Mouse (Mus musculus) splenic B cell, adult 2 months (primary cell): ENCODE measurements around the gene Saa4.
"Not testable (repeated sequence)": the region's sequence is repeated elsewhere in the genome, so short reads cannot be mapped to it uniquely, and the experiment has no call there.

ENCODE experiments used
- DNase-seq: peaks from one replicate; pipeline ENCODE4 v3.0.0-alpha.2; 2011; ENCODE audit warnings: low read depth, low spot score
- H3K27me3 ChIP-seq: 2 replicates; pipeline ENCODE4 v1.6.1; 2012; ENCODE audit warnings: mild to moderate bottlenecking, low read length, moderate library complexity, mixed read lengths; ENCODE audit not compliant: control insufficient read depth, poor library complexity, insufficient read depth, severe bottlenecking
- H3K36me3 ChIP-seq: 2 replicates; pipeline ENCODE4 v1.6.1; 2012; ENCODE audit warnings: mild to moderate bottlenecking, low read length, moderate library complexity, mixed read lengths; ENCODE audit not compliant: control insufficient read depth, poor library complexity, insufficient read depth, severe bottlenecking

Gene Saa4

DNA sequence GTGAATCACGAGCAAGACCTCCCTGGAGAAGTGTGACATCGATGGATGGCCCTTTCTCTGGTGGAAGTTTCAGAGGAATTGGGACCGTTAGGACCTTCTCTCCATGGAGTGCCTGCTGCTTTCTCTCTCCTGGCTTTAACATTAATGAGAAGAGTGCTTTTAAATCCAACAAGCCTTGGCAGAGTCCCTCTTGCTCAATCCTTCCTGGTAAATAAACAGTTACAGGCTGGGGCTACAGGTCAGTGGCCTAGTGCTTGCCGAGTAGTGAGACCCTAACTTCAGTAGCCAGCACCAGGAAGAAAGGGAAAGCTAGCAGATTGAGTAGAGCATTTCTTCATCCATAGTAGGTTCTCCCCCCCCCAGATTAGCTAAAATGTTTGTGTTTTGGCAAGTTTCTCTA is at the start of gene Saa4:
Saa4 (minus strand) TSS at position 146 of the 400 bp plus-strand sequence.
- no peak for DNase-seq
- H3K36me3 ChIP-seq, result no peaks in the 10 kb centered on the region
- no peaks in the 10 kb centered on the region for H3K27me3 ChIP-seq

DNA sequence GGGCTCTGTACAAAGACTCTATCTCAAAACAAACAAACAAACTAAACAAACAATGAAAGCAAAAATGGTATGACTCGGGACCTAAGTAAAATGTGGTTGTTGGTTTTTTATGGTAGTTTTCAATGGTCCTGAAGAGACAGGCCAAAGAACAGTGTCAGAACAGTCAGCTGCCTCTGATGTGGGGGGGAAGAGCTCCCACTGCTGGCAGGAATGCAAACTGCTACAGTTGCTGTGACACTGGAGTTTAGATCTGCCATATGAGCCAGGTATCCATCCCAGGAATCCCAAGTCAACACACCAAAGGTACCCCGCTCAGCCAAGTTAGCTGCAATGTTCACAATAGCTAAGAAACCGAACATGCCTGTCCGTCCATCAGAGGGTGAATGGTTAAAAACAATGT is 38.3 kb upstream of the Saa4 start:
- DNase-seq, result peak; percentile 75
- H3K36me3 ChIP-seq, result peaks cover 16% of the 10 kb centered on the region

GRCm38 (mm10) chr7:46768451-46768850 is 36.0 kb upstream of the Saa4 start:
- Histone ChIP-seq H3K36me3 (peaks cover 15% of the 10 kb centered on the region), H3K27me3 (no peaks in the 10 kb centered on the region)
- DNase-seq, result no peak

More for the DNA sequence above, 38.3 kb upstream of the Saa4 start:
- H3K27me3 ChIP-seq, result no peaks in the 10 kb centered on the region

DNA sequence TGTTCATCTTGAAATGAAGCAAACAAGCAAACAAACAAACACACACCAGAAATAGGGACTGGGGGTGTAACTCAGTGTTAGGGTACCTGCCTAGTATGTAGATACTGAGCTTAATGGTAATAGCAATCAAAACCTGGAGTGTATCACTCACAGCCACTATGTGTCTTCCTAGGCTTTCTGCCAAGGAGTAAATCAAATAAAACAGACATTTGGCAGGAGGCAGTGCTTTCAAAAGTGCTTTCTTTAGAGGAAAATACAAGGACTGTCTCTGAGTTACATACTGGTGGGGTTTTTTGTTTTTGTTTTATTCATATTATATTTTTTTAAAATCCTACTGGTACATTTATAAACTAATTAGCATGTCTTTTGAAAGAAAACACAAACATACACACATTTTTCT is 35.0 kb upstream of the Saa4 start:
- peaks cover 18% of the 10 kb centered on the region for H3K36me3 ChIP-seq
- no peak for DNase-seq
- no peaks in the 10 kb centered on the region for H3K27me3 ChIP-seq

DNA sequence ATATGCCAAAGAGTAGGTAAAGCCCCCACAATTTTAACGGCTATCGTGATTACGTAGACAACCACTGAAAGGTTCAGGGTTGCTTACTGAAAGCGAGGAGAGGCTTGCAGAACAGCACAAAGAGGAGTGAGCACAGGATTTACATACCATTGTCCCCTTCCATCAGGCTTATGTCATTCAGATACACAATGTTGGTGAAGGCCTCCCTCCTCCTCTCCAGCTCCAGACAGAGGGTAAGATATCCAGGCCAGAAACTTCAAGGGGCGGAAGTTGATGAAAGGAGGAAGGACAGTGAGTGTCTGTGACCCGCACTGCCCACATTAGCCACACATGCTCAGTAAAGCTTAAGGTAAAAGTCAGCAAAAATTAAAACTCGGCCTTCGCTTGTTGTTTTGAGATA is 32.3 kb upstream of the Saa4 start:
- H3K27me3 ChIP-seq, result no peaks in the 10 kb centered on the region
- DNase-seq, result no peak
- peaks cover 16% of the 10 kb centered on the region for H3K36me3 ChIP-seq

GRCm38 (mm10) chr7:46762601-46763000 is 30.2 kb upstream of the Saa4 start:
- peaks cover 10% of the 10 kb centered on the region for H3K36me3 ChIP-seq
- no peaks in the 10 kb centered on the region for H3K27me3 ChIP-seq
- no peak for DNase-seq

- Histone ChIP-seq H3K27me3 (no peaks in the 10 kb centered on the region), H3K36me3 (peaks cover 8% of the 10 kb centered on the region)
- no peak for DNase-seq
Observed at GRCm38 (mm10) chr7:46761049-46761795, 28.8 kb upstream of the Saa4 start.

DNA sequence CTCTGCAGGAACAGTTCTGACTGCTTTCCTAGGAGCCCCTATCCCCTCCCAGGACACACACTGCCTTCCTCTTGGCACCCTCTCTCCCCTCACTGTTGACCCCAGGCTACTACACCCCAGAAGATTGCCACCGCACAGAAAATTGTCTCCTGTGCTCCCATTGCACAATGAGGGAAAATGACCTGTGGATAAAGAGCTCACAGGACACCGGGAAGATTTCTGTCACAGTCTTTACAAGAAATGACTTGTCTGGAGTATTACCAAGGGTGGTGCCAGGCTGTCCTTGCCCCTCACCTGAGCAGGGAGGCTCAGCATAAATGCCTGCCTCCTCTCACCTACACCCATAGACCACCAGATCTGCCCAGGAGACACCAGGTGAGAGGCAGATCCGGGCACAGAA is 19.1 kb upstream of the Saa4 start, which contains the start of gene Saa2:
Saa2 (plus strand) TSS at position 301 of the 400 bp plus-strand sequence.
- Histone ChIP-seq H3K36me3 (no peaks in the 10 kb centered on the region), H3K27me3 (no peaks in the 10 kb centered on the region)
- DNase-seq, result no peak

DNA sequence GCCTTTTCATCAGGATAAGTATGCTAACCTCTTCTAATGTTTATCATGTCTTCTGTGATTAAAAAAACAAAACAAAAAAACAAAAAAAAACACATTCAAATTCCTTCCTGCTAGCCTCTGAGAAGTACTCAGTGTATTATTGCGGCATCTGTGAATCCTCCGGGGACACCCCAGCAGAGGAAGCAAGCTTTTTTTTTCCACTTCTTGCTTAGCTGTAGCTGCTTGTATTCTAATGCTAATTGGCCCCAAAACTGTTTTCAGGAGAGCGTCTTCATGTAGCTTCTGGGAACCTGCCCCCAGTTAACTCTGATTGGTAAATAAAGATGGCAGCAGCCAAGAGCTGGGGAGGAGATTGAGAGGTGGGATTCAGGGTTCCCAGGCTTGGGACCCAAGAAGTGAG is 16.1 kb upstream of the Saa4 start:
- no peaks in the 10 kb centered on the region for H3K27me3 ChIP-seq
- H3K36me3 ChIP-seq, result no peaks in the 10 kb centered on the region
- DNase-seq, result peak; percentile 23

DNA sequence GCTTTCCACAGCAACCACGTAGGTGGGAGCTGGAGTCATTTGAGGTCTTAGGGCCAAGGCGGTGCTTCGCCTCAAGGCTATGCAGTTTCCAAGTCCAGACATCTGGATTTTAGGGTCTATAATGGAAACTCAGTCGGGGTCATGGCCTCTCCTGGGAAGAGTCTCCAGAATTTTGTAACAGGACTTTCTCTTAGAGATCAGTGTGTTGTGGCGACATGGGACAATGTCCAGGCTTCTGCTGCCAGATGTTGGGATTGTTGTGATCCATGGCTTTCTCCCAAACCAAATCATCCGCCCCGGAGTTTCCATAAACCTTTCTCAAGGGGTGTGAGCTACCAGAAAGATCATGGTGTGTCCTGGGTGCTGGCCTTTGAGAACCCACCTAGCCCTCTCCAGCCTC is 14.0 kb upstream of the Saa4 start:
- no peaks in the 10 kb centered on the region for H3K36me3 ChIP-seq
- DNase-seq, result no peak
- H3K27me3 ChIP-seq, result no peaks in the 10 kb centered on the region

DNA sequence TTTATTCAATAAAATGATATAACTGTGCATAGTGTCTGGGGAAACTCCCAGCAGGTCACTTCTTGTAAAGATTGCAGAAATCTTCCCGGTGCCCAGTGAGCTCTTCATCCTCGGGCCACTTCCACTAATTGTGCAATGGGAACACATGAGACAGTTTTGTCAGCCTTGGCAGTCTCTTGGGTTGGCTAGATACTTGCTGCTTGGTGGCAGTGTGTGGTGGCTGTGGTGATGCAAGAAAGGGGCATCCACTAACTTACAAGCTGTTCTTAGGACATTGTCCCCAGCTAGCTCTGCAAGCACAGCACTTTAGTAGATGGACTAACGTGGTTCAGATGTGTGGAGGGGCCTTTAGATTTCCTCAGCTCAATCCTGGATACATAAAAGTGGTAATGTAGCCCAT is 13.4 kb upstream of the Saa4 start:
- H3K27me3 ChIP-seq, result no peaks in the 10 kb centered on the region
- DNase-seq, result no peak
- no peaks in the 10 kb centered on the region for H3K36me3 ChIP-seq

GRCm38 (mm10) chr7:46742880-46743279 is 10.5 kb upstream of the Saa4 start, which contains the start of gene Saa1:
Saa1 (minus strand) TSS chr7:46742980.
- not testable (repeated sequence) for DNase-seq

DNA sequence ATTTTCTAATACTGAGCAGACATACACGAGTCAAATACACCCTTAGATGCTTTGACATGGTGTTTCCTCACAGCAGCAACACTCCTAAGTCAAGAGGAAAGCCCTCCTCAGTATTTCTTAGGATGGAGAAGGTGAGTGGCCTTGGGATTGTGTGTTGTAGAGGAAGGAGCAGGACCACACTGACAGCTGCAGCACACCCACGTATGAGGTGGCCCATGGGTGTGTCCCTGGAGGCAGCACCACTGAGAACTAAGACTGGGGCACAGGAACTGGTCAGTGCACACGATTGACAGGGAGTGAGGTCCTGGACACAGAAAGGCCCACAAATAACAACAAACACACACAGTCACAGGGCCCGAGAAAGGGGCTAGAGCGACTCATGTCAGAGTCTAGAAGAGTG is 7.6 kb upstream of the Saa4 start:
- not testable (repeated sequence) for H3K27me3 ChIP-seq, H3K36me3 ChIP-seq, DNase-seq

More at GRCm38 (mm10) chr7:46742880-46743279, 10.5 kb upstream of the Saa4 start, which contains the start of gene Saa1:
- H3K27me3 ChIP-seq, H3K36me3 ChIP-seq: not testable (repeated sequence)

GRCm38 (mm10) chr7:46738561-46739460 is 6.4 kb upstream of the Saa4 start:
- no peak for DNase-seq
- H3K27me3 ChIP-seq, result no peaks in the 10 kb centered on the region; the same call in 1 of the 2 replicates
- H3K36me3 ChIP-seq, result no peaks in the 10 kb centered on the region

DNA sequence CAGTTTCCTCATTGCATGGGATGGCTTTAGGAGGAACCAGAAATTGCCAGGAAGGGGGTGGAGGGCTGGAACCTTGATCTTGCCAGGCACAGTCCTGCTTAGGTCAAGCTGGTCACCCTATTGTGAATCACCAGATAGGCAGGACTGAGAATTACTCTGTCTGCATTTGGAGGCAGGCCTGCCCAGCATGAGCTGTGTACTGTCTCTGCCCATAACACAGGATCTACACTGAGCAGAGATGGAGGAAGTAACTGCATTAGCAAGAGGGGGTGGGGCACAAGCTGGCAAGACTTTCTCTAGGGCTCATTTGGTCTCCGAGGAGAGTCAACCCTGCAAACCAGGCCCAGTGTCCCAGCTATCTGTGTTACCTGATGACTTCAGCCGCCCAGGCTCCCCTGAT is 2.6 kb upstream of the Saa4 start:
- Histone ChIP-seq H3K36me3 (no peaks in the 10 kb centered on the region), H3K27me3 (no peaks in the 10 kb centered on the region; the same call in 1 of the 2 replicates)
- no peak for DNase-seq
